Mouse (Mus musculus) ES-E14 (cell line): ENCODE measurements around the gene Mdm2. TPM values are rescaled to one million over a fixed set of nuclear protein-coding genes. Genes with fewer than 3 reads are reported as not detected.
A peak's percentile ranks its signal among the peaks of the same experiment; 100 is the strongest.

Experiments used
- DNase-seq: peaks from one replicate; pipeline ENCODE4 v3.0.0-alpha.2; 2013; ENCODE audit warnings: low read depth, low spot score
- H3K27ac ChIP-seq: 2 replicates; pipeline ENCODE4 v1.5.1; 2012; ENCODE audit warnings: low read depth, mild to moderate bottlenecking, low read length, moderate library complexity, mixed read lengths; ENCODE audit not compliant: poor library complexity, insufficient read depth, severe bottlenecking
- H3K36me3 ChIP-seq: 2 replicates; pipeline ENCODE4 v1.6.1; 2012; ENCODE audit warnings: mild to moderate bottlenecking, low read length, moderate library complexity, mixed read lengths; ENCODE audit not compliant: control insufficient read depth, poor library complexity, insufficient read depth, severe bottlenecking
- H3K4me1 ChIP-seq, 2 experiments: fragments of 150-350 bp in 1 of 2; sonication (generic) in 1 of 2; 2 replicates each; pipeline ENCODE4 v1.6.1; 2012; ENCODE audit warnings: low read length in 2 of 2, mild to moderate bottlenecking in 1 of 2, mixed read lengths in 1 of 2; ENCODE audit not compliant: control insufficient read depth in 2 of 2, insufficient read depth in 2 of 2, poor library complexity in 1 of 2
- H3K4me3 ChIP-seq, 2 experiments: fragments of 150-350 bp in 1 of 2; sonication (generic) in 1 of 2; 2 replicates each; pipeline ENCODE4 v1.5.1; 2012; ENCODE audit warnings: low read length in 2 of 2, low read depth in 1 of 2, mild to moderate bottlenecking in 1 of 2, mixed read lengths in 1 of 2; ENCODE audit not compliant: insufficient read depth in 1 of 2, poor library complexity in 1 of 2, severe bottlenecking in 1 of 2
- H3K9ac ChIP-seq: 2 replicates; pipeline ENCODE4 v1.6.1; 2012; ENCODE audit warnings: low read depth, mild to moderate bottlenecking, low read length, mixed read lengths; ENCODE audit not compliant: poor library complexity, insufficient read depth, severe bottlenecking
- H3K9me3 ChIP-seq: fragments of 150-350 bp; sonication (generic); 2 replicates; pipeline ENCODE4 v1.6.1; 2012; ENCODE audit warnings: low read depth, mild to moderate bottlenecking, low read length; ENCODE audit not compliant: control insufficient read depth, insufficient read depth
- CHD2 ChIP-seq: IDR thresholded peaks from 2 replicates; pipeline ENCODE4 v1.6.1; 2014; ENCODE audit warnings: mild to moderate bottlenecking, low read depth, low read length, inconsistent platforms
- HCFC1 ChIP-seq: IDR thresholded peaks from 2 replicates; pipeline ENCODE4 v1.6.1; 2012; ENCODE audit warnings: low read length, inconsistent platforms, borderline replicate concordance; ENCODE audit not compliant: insufficient read depth
- MAFK ChIP-seq: IDR thresholded peaks from 2 replicates; pipeline ENCODE4 v1.6.1; 2014; ENCODE audit warnings: mild to moderate bottlenecking, low read depth, low read length, inconsistent platforms; ENCODE audit not compliant: insufficient read depth
- ZC3H11A ChIP-seq: IDR thresholded peaks from 2 replicates; pipeline ENCODE4 v1.6.1; 2012; ENCODE audit warnings: low read depth, mild to moderate bottlenecking, inconsistent platforms, low read length, borderline replicate concordance
- ZNF384 ChIP-seq: IDR thresholded peaks from 2 replicates; pipeline ENCODE4 v1.6.1; 2012; ENCODE audit warnings: low read depth, low read length, inconsistent platforms
- in situ Hi-C, 2 experiments: fragments of 600-800 bp; cut with MboI; formaldehyde crosslinking; loops; one replicate each; pipeline ENCODE4 v1.15.1; 2025; ENCODE audit warnings: low sequenced_read_pairs in 2 of 2, inconsistent platforms in 1 of 2; ENCODE audit not compliant: unreplicated experiment in 2 of 2
- total RNA-seq: library from RNA; depleted of rRNA; stranded (reverse); fragments of 300-350 nt; gene quantifications from 2 replicates; pipeline ENCODE4 v1.2.3, GENCODE M21; 2012

Gene Mdm2
- total RNA-seq, 1 experiment = 178 TPM

- Histone ChIP-seq H3K9me3 (no peaks in the 10 kb centered on the region), H3K9ac (no peak overlapping the region), H3K4me3 (no peak overlapping the region), H3K27ac (no peak overlapping the region; the same call in 1 of the 2 replicates), H3K36me3 (no peaks in the 10 kb centered on the region), H3K4me1 (peaks cover 6 to 8% of the 10 kb centered on the region in 2 experiments; a peak in 3 of 4 replicates)
- TF ChIP-seq ZC3H11A (no peak), ZNF384 (no peak), MAFK (no peak)
- DNase-seq = no peak
- in situ Hi-C loops = no loop called here
Measured at GRCm38 (mm10) chr10:117664926-117665209, 45.7 kb downstream of the Mdm2 start.

GRCm38 (mm10) chr10:117664208-117664925, 46.2 kb downstream of the Mdm2 start:
- H3K4me3 ChIP-seq = peak overlapping the region; percentile 20 to 46; a peak in 3 of 4 replicates
- peak overlapping the region; percentile 13; the same call in 1 of the 2 replicates for H3K9ac ChIP-seq
- TF ChIP-seq ZNF384 = no peak
- no peak for TF ChIP-seq CHD2
- TF ChIP-seq HCFC1 = no peak
- TF ChIP-seq ZC3H11A = no peak
- TF ChIP-seq MAFK = no peak
- in situ Hi-C loops = no loop called here
- no peaks in the 10 kb centered on the region for H3K36me3 ChIP-seq
- no peak for DNase-seq
- peaks cover 6 to 8% of the 10 kb centered on the region in 2 experiments; a peak in 3 of 4 replicates for H3K4me1 ChIP-seq
- H3K27ac ChIP-seq = no peak overlapping the region
- H3K9me3 ChIP-seq = no peaks in the 10 kb centered on the region

DNA sequence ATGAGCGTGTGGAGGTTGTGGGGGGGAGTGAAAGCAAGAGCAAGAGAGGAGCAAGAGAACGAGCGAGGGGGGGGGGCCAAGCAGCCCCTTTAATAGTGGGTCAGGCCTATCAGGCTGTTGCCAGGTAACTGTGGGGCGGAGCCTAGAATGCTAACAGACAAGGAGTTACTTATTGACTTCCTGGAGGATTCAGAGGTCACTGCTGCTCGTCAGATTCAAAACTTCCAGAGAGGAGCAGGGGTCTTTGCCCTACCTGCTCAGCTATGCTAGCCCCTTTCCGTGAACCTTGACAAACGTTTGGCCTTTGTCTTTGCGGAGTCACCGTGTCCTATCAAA, 46.7 kb downstream of the Mdm2 start:
- no peak for DNase-seq
- in situ Hi-C loops = no loop called here

DNA sequence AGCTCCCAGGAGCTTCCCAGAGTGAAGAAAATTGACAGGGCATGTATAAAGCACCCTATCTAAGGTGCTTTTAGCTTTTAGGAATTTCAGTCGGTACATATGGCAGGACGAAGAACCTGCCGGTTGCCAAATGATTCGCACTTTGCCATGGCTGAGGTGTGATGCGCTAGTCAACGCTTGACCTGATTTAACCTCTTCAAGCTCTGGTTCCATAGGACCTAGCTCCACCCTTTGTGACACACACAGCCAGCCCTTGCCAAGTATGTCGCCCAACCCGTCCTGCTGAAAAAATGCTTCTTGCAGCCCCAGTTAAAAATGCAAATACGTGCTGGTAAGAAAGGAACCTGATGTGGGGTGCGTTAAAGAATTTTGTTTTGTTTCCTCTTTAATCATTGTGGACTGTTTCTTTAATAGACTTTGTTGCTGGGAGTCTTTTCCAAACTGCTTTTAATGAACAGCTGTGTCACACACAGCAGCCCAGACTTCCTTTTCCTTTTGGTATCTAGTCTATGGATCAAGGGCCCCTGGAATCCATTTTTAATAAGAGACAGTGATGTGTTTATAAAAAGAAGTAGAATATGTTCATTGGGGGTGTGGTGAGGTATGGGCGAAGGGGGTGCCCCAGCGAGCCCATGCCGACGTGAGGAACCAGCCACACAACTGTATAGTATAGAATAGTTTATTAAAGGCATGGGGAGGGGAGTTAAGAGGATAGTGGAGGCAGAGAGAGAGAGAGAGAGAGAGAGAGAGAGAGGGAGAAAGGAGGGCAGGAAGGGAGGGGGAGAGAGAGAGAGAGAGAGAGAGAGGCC, 47.3 kb downstream of the Mdm2 start:
- Histone ChIP-seq H3K9ac (no peak overlapping the region), H3K36me3 (no peaks in the 10 kb centered on the region), H3K27ac (no peak overlapping the region), H3K4me1 (peaks cover 6 to 8% of the 10 kb centered on the region in 2 experiments; a peak in 3 of 4 replicates), H3K4me3 (peak overlapping the region in 1 of 2 experiments; percentile 46; a peak in 2 of 4 replicates), H3K9me3 (no peaks in the 10 kb centered on the region)
- TF ChIP-seq MAFK = no peak
- no peak for TF ChIP-seq CHD2
- TF ChIP-seq ZC3H11A = no peak
- TF ChIP-seq ZNF384 = no peak
- TF ChIP-seq HCFC1 = no peak
- in situ Hi-C loops = no loop called here
- DNase-seq = no peak

More for the DNA sequence above, 46.7 kb downstream of the Mdm2 start:
- Histone ChIP-seq H3K9ac (peak overlapping the region; percentile 13; the same call in 1 of the 2 replicates), H3K36me3 (no peaks in the 10 kb centered on the region), H3K27ac (no peak overlapping the region), H3K4me1 (peaks cover 6 to 8% of the 10 kb centered on the region in 2 experiments; a peak in 3 of 4 replicates), H3K9me3 (no peaks in the 10 kb centered on the region), H3K4me3 (peak overlapping the region; percentile 20 to 46; a peak in 3 of 4 replicates)
- TF ChIP-seq ZNF384 (no peak), HCFC1 (no peak), ZC3H11A (no peak), MAFK (no peak), CHD2 (no peak)
